Mouse (Mus musculus) CH12.LX (cell line): ENCODE data around the gene Gm20388.

ENCODE experiments used
- EP300 ChIP-seq: IDR thresholded peaks from 2 replicates; pipeline ENCODE4 v1.6.1; 2011; ENCODE audit warnings: low read length, improper control_type of control experiment
- IRF4 ChIP-seq: IDR thresholded peaks from 2 replicates; pipeline ENCODE4 v1.6.1; 2014; ENCODE audit warnings: low read depth, mild to moderate bottlenecking, inconsistent platforms, low read length, improper control_type of control experiment
- POLR2A ChIP-seq: IDR thresholded peaks from 2 replicates; pipeline ENCODE4 v1.6.1; 2011; ENCODE audit warnings: low read depth, mild to moderate bottlenecking, improper control_type of control experiment, low read length
- USF1 ChIP-seq: IDR thresholded peaks from 2 replicates; pipeline ENCODE4 v1.6.1; 2014; ENCODE audit warnings: low read depth, mild to moderate bottlenecking, inconsistent platforms, low read length, improper control_type of control experiment

DNA sequence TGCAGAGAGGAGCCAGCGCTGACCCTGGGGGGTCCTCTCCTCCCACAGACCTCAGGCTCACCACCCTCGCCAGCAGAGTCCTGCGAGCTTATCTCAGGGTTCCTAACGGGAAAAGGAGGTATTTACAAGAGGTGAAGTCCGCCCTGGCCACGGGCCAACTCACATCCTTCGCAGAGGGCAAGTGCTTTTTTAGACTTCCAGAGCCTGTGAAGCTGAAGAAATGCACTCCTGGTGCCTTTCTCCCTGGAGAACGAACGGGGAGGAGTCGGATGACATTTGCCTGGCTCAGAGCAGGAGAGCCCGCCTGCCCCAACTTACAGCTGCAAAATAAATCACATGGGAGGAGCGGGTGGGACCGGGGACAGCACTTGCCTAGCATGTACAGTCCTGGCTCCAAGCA lies 1117.1 kb downstream of the Gm20388 start:
- TF ChIP-seq EP300 = no peak
- no peak for TF ChIP-seq USF1
- TF ChIP-seq POLR2A = no peak
- no peak for TF ChIP-seq IRF4
